Mouse (Mus musculus): ENCODE data around the gene Cabp2.

DNA sequence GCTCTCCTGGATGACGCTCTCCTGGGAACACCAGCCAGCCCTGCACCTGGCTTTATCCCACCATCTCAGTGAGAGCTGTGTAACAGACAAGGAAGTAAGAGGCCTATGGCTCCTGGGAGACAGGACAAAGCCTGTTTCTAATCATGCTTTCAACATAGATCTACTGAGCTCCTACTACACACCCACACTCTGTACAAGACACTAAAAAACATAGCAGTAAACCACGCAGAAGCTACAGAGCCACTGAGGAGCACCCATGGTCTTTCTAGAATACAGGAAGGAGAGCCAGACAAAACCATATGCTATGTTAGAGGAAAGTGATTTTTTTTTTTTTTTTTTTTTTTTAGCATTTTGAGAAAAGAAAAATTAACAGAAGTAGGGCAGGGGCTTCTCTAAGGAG is 37.0 kb downstream of the Cabp2 start:
- TF ChIP-seq CTCF (IDR thresholded peaks at IDR 0.05) (no peak), POLR2A (IDR thresholded peaks at IDR 0.05; ENCODE audit: insufficient read depth, low read depth, low read length) (no peak)
